Mouse (Mus musculus): Measurements from ENCODE around the gene Actn2. TPM values are rescaled to one million over a fixed set of nuclear protein-coding genes. Genes with fewer than 3 reads are reported as not detected.

Actn2 gene
- polyA plus RNA-seq, 1 experiment from 2014 or later: 21.0 TPM

DNA sequence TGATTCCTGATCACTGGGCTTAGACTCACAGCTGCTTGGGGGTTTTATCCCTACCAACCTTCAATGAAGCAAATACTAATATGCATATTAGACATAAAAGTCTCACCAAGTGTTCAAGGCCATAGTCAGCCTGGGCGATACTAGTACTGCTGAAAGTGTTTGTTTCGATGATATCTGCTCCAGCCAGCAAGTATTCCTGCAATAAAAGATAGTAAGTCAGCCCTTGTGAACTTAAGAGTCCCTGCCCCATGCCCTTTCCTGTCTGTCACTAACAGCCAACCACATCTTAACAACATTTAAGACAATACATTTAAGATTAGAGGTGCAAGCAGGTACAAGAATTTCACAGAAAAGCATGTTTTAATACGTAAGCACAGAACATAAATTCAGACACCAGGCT lies 90.1 kb downstream of the Actn2 start:
- Histone ChIP-seq H3K27me3 (no peaks in the 10 kb centered on the region), H3K4me1 (peaks cover 3% of the 10 kb centered on the region; the same call in 1 of the 2 replicates), H3K9me3 (replicated peaks) (no peaks in the 10 kb centered on the region), H3K4me2 (no peak overlapping the region), H3K36me3 (peaks cover 63% of the 10 kb centered on the region), H3K9ac (no peak overlapping the region), H3K4me3 (replicated peaks) (no peak overlapping the region), H3K27ac (no peak overlapping the region)
- no peak for ATAC-seq (replicated peaks; ENCODE audit: low FRiP score)
- WGBS: 92% methylated on average over 3 of the region's 3 CpGs

DNA sequence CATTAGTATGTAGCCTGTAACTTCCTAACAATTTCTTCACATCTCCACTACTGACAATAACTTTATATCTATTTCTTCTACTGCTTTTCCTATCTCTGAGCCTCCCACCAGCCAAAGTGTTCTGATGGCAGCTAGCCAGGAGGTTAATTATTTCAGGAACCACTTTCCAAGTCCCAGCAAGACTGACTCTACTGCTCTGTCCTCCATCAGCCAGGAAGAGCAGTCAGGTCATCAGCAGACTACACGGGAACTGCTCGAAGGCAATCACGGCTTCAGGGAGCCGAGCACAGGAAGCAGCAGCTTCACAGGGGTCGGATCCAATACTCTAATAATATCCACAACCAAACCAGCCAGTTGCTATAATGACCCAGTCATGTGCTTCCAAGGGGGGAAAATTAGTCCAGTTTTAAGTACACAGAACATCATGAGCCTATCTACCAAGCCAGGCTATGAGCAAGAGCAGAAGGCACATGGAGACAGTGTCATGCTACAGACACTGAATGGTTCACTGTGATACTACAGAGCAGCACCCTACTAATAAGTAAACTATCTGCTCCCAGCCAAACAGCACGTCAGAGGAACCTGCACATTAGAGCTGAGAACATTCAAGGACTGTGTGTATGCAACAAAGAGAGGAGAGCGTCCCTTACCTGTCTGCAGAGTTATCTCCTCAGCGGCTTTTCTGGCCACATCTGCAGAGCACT lies 91.2 kb downstream of the Actn2 start:
- ATAC-seq (replicated peaks; ENCODE audit: low FRiP score): no peak
- no peak overlapping the region for H3K4me2 ChIP-seq
- no peak overlapping the region for H3K27ac ChIP-seq
- no peaks in the 10 kb centered on the region for H3K9me3 ChIP-seq (replicated peaks)
- no peak overlapping the region for H3K4me3 ChIP-seq (replicated peaks)
- H3K27me3 ChIP-seq: no peaks in the 10 kb centered on the region
- H3K9ac ChIP-seq: no peak overlapping the region
- WGBS: 84% methylated on average over 8 of the region's 8 CpGs
- H3K36me3 ChIP-seq: peaks cover 69% of the 10 kb centered on the region
- no peaks in the 10 kb centered on the region for H3K4me1 ChIP-seq

DNA sequence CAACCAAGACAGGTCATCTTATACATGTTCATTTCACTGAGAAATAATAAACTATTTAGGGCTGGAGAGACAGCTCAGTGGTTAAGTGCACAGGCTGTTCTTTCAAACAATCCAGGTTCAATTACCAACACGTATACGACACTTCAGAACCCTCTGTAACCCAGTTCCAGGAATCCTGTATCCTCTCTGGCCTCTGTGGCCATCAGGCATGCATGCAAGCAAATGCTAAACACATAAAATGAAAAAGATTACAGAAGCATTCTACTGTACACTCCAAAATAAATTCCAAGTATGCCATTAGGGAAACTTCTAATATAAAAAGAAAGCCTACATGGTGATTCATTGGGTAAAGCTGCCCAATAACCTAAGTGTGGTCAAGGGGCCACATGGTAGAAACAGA lies 94.6 kb downstream of the Actn2 start:
- WGBS: 89% methylated on average over 2 of the region's 2 CpGs
- Histone ChIP-seq H3K4me2 (no peak overlapping the region), H3K4me1 (no peaks in the 10 kb centered on the region), H3K4me3 (replicated peaks) (no peak overlapping the region), H3K27me3 (no peaks in the 10 kb centered on the region), H3K9ac (no peak overlapping the region), H3K9me3 (replicated peaks) (no peaks in the 10 kb centered on the region), H3K27ac (no peak overlapping the region), H3K36me3 (peaks cover 84% of the 10 kb centered on the region)
- no peak for ATAC-seq (replicated peaks; ENCODE audit: low FRiP score)

DNA sequence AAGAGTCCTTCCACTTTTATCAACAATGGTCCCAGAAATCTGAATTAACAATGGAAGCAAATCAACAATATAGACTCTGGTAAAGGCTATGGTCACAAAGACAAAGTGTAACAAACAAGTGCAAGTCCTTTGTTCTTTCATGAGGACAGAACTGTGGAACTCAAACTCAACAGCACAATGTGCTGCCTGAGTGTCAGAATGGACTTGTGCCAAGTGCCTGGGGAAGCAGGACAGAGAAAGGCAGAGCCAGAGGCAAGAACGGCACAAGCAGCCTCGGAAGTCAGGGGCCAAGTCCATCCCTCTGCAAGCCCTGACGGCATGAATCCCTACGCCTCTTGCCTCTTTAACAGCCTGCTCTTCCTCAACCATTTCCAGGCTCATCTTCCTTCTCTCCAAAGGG lies 96.6 kb downstream of the Actn2 start:
- no peak for ATAC-seq (replicated peaks; ENCODE audit: low FRiP score)
- Histone ChIP-seq H3K4me1 (no peaks in the 10 kb centered on the region), H3K9ac (no peak overlapping the region), H3K9me3 (replicated peaks) (no peaks in the 10 kb centered on the region), H3K27me3 (no peaks in the 10 kb centered on the region), H3K27ac (no peak overlapping the region), H3K4me2 (no peak overlapping the region), H3K36me3 (peaks cover 75% of the 10 kb centered on the region), H3K4me3 (replicated peaks) (no peak overlapping the region)
- 87% methylated on average over 4 of the region's 4 CpGs for WGBS

DNA sequence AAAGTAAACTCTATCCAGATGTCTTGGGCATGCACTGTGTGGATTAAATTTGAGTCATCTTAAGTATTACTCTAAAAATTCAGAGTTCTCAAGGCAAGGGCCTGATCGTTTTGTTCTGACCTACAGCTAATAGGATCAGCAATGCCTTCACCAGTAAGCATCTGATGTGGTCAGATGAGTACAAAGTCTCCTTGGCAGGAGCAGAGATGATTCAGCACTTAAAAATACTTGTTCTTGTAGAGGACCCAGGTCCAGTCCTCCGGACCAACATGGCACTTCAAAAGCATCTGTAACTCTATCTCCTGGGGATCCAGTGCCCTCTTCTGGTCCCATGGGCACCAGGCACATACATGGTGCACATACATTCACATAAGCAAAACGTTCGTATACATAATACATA lies 108.4 kb downstream of the Actn2 start:
- ATAC-seq (replicated peaks; ENCODE audit: low FRiP score): no peak
- H3K4me1 ChIP-seq: no peaks in the 10 kb centered on the region
- H3K9ac ChIP-seq: no peak overlapping the region
- H3K9me3 ChIP-seq (replicated peaks): no peaks in the 10 kb centered on the region
- H3K27me3 ChIP-seq: no peaks in the 10 kb centered on the region
- 91% methylated on average over 4 of the region's 4 CpGs for WGBS
- no peak overlapping the region for H3K27ac ChIP-seq
- no peak overlapping the region for H3K4me3 ChIP-seq (replicated peaks)
- peaks cover 85% of the 10 kb centered on the region for H3K36me3 ChIP-seq
- H3K4me2 ChIP-seq: no peak overlapping the region

DNA sequence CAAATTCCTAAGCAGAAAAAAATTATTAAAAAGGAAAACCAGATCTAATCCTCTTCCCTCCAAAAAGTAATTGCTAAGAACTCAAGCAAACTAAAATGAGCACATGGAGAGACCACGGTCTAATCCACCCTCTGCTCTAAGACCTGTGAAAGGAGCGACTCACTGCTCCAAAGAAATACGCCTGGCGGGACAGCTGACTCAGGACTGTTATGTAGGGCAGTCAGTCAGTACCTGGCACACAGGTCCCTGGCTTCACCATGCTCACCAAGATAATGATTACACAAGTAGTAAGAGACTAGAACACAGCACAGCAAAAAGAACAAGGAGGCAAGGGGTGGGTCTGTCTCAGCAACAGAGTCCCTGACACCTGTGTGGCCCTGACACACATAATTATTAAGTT lies 112.3 kb downstream of the Actn2 start:
- Histone ChIP-seq H3K27ac (no peak overlapping the region), H3K36me3 (peaks cover 87% of the 10 kb centered on the region), H3K9me3 (replicated peaks) (no peaks in the 10 kb centered on the region), H3K9ac (no peak overlapping the region), H3K4me1 (no peaks in the 10 kb centered on the region), H3K27me3 (no peaks in the 10 kb centered on the region), H3K4me2 (no peak overlapping the region), H3K4me3 (replicated peaks) (no peak overlapping the region)
- ATAC-seq (replicated peaks; ENCODE audit: low FRiP score): no peak
- WGBS: 91% methylated on average over 4 of the region's 4 CpGs

DNA sequence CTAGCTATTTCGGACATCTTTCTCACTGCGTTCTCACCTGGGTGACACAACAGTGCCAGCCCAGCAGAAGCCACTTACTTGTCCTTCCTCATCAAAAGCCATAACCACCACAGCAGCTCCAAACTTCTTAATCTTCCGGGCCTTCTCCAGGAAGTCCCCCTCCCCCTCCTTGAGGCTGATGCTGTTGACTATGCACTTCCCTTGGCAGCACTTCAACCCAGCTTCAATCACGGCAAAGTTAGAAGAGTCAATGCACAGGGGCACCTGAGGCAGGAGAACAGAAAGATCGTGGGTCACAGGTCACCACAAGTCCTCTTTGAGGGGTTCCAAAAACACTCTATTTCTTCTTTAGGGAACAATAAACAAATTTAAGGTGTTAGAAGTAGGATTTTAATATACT lies 113.0 kb downstream of the Actn2 start:
- H3K27ac ChIP-seq: no peak overlapping the region
- no peaks in the 10 kb centered on the region for H3K27me3 ChIP-seq
- H3K4me1 ChIP-seq: no peaks in the 10 kb centered on the region
- H3K9me3 ChIP-seq (replicated peaks): no peaks in the 10 kb centered on the region
- no peak overlapping the region for H3K4me2 ChIP-seq
- ATAC-seq (replicated peaks; ENCODE audit: low FRiP score): no peak
- H3K4me3 ChIP-seq (replicated peaks): no peak overlapping the region
- H3K36me3 ChIP-seq: peaks cover 84% of the 10 kb centered on the region
- 78% methylated on average over 5 of the region's 5 CpGs for WGBS
- no peak overlapping the region for H3K9ac ChIP-seq

Other genes with a start within 250 kb of the Actn2 start
- gene Ryr2, start 233.8 kb downstream of the Actn2 start, polyA plus RNA-seq (2015; fragmentation: Nextera tagmentation; extraction: Ambion mirVana): 0.15 and 0.42 TPM in 2 replicates
- 13.7 and 15.0 TPM in 2 replicates for gene Mtr, start 82.6 kb downstream of the Actn2 start, polyA plus RNA-seq (2015; fragmentation: Nextera tagmentation; extraction: Ambion mirVana)
- 21.3 and 22.0 TPM in 2 replicates for gene Heatr1, start 54.3 kb upstream of the Actn2 start, polyA plus RNA-seq (2015; fragmentation: Nextera tagmentation; extraction: Ambion mirVana)
- gene Lgals8, start 124.2 kb upstream of the Actn2 start, polyA plus RNA-seq (2015; fragmentation: Nextera tagmentation; extraction: Ambion mirVana): 20.4 and 22.5 TPM in 2 replicates
- gene Edaradd, start 179.7 kb upstream of the Actn2 start, polyA plus RNA-seq (2015; fragmentation: Nextera tagmentation; extraction: Ambion mirVana): 2.4 TPM in 2 replicates
- 7.7 TPM in 2 replicates for gene Ero1lb, start 225.1 kb upstream of the Actn2 start, polyA plus RNA-seq (2015; fragmentation: Nextera tagmentation; extraction: Ambion mirVana)